Mouse (Mus musculus) testis, adult 2 months (tissue): Measurements from ENCODE around the gene Sf1. TPM values are rescaled to one million over a fixed set of nuclear protein-coding genes. Genes with fewer than 3 reads are reported as not detected.

Source experiments
- H3K27ac ChIP-seq: fragments of 200-500 bp; 2 replicates; pipeline ENCODE4 v1.5.1; 2012; ENCODE audit warnings: low read depth, low read length; ENCODE audit not compliant: control insufficient read depth, insufficient read depth
- H3K27me3 ChIP-seq: fragments of 200-500 bp; 2 replicates; pipeline ENCODE4 v1.6.1; 2012; ENCODE audit warnings: mild to moderate bottlenecking, low read length, moderate library complexity; ENCODE audit not compliant: control insufficient read depth, insufficient read depth
- H3K36me3 ChIP-seq: fragments of 200-500 bp; 2 replicates; pipeline ENCODE4 v1.6.1; 2012; ENCODE audit warnings: mild to moderate bottlenecking, low read length; ENCODE audit not compliant: control insufficient read depth, insufficient read depth
- H3K4me1 ChIP-seq: fragments of 200-500 bp; 2 replicates; pipeline ENCODE4 v1.6.1; 2012; ENCODE audit warnings: low read length; ENCODE audit not compliant: control insufficient read depth, insufficient read depth
- H3K4me3 ChIP-seq: fragments of 200-500 bp; 2 replicates; pipeline ENCODE4 v1.5.1; 2012; ENCODE audit warnings: low read depth, mild to moderate bottlenecking, low read length, moderate library complexity, mixed read lengths; ENCODE audit not compliant: control insufficient read depth
- CTCF ChIP-seq: fragments of 200-500 bp; IDR thresholded peaks from 2 replicates; pipeline ENCODE4 v1.5.1; 2012; ENCODE audit warnings: low read depth, mild to moderate bottlenecking, inconsistent platforms, low read length, moderate library complexity; ENCODE audit not compliant: control insufficient read depth, insufficient read depth, insufficient replicate concordance
- POLR2A ChIP-seq: fragments of 200-500 bp; IDR thresholded peaks from 2 replicates; pipeline ENCODE4 v1.6.1; 2012; ENCODE audit warnings: low read depth, mild to moderate bottlenecking, inconsistent platforms, low read length, moderate library complexity; ENCODE audit not compliant: control insufficient read depth
- polyA plus RNA-seq: library from polyadenylated mRNA; depleted of rRNA; stranded (reverse); fragments of >200 nt; gene quantifications from 2 replicates; pipeline ENCODE4 v1.2.3, GENCODE M21; 2012

Gene Sf1
- polyA plus RNA-seq, 1 experiment: 167 TPM

DNA sequence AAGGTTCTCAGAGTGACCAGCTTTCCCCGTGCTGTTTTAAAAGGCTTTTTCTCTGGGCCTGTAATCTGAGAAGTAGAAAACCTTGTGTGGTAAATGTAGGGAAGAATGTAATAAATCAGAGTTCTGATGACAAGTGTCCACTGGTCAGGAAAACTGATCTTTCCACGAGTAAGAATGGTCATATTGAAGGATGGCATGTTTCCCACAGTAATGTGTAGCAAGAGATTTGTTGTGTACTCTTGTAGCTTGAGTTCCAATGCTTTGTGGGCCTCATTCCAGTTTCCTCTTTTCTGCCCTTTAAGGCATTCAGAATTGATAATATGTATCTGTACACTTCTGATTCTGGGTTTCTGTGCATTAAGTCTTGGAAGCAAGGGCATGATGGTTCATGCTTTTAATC is 1.4 kb downstream of the Sf1 start:
- H3K27ac ChIP-seq: peak overlapping the region; percentile 97
- peaks cover 5% of the 10 kb centered on the region for H3K36me3 ChIP-seq
- H3K4me3 ChIP-seq: peak overlapping the region; percentile 90
- TF ChIP-seq CTCF (no peak), POLR2A (no peak)
- H3K4me1 ChIP-seq: no peaks in the 10 kb centered on the region
- H3K27me3 ChIP-seq: no peaks in the 10 kb centered on the region

DNA sequence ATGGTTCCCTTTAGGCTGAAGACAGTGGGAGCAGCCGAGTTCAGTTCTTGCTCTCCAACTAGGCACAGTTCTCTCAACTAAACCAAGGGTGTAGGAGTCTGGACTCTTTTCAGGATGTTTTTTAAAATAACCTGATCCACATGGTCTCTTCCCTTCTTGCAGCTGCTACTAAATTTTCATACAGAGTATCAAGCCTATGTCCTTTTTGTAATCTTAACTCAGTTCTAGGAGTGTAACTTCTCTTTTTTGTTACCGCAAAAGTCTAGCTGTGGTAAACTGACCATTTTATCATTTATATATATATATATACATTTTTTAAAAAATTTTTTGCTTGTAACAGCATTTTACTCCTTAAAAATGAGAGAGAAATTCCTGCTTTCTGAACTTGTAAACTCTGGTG is 6.7 kb downstream of the Sf1 start:
- Histone ChIP-seq H3K27me3 (no peaks in the 10 kb centered on the region), H3K27ac (no peak overlapping the region), H3K36me3 (peaks cover 12% of the 10 kb centered on the region), H3K4me3 (no peak overlapping the region), H3K4me1 (no peaks in the 10 kb centered on the region; the same call in 1 of the 2 replicates)
- TF ChIP-seq CTCF (no peak), POLR2A (no peak)

- no peak for TF ChIP-seq POLR2A
- TF ChIP-seq CTCF: no peak
Observed at GRCm38 (mm10) chr19:6372433-6372832, 8.9 kb downstream of the Sf1 start.

GRCm38 (mm10) chr19:6373539-6374400 is 10.3 kb downstream of the Sf1 start:
- Histone ChIP-seq H3K36me3 (peaks cover 13% of the 10 kb centered on the region), H3K4me3 (no peak overlapping the region), H3K4me1 (peaks cover 2% of the 10 kb centered on the region; the same call in 1 of the 2 replicates), H3K27ac (no peak overlapping the region), H3K27me3 (no peaks in the 10 kb centered on the region)
- TF ChIP-seq CTCF (peak; percentile 63; the same call in 1 of the 2 replicates), POLR2A (no peak)

More at GRCm38 (mm10) chr19:6372433-6372832, 8.9 kb downstream of the Sf1 start:
- no peak overlapping the region for H3K4me3 ChIP-seq
- peaks cover 2% of the 10 kb centered on the region; the same call in 1 of the 2 replicates for H3K4me1 ChIP-seq
- H3K27me3 ChIP-seq: no peaks in the 10 kb centered on the region
- H3K27ac ChIP-seq: no peak overlapping the region
- peaks cover 13% of the 10 kb centered on the region for H3K36me3 ChIP-seq

- H3K36me3 ChIP-seq: peaks cover 13% of the 10 kb centered on the region
- no peak overlapping the region for H3K27ac ChIP-seq
- no peak overlapping the region for H3K4me3 ChIP-seq
- H3K27me3 ChIP-seq: no peaks in the 10 kb centered on the region
- H3K4me1 ChIP-seq: peaks cover 2% of the 10 kb centered on the region; the same call in 1 of the 2 replicates
- TF ChIP-seq POLR2A (no peak), CTCF (no peak)
Observed at GRCm38 (mm10) chr19:6374571-6374970, 11.1 kb downstream of the Sf1 start.

DNA sequence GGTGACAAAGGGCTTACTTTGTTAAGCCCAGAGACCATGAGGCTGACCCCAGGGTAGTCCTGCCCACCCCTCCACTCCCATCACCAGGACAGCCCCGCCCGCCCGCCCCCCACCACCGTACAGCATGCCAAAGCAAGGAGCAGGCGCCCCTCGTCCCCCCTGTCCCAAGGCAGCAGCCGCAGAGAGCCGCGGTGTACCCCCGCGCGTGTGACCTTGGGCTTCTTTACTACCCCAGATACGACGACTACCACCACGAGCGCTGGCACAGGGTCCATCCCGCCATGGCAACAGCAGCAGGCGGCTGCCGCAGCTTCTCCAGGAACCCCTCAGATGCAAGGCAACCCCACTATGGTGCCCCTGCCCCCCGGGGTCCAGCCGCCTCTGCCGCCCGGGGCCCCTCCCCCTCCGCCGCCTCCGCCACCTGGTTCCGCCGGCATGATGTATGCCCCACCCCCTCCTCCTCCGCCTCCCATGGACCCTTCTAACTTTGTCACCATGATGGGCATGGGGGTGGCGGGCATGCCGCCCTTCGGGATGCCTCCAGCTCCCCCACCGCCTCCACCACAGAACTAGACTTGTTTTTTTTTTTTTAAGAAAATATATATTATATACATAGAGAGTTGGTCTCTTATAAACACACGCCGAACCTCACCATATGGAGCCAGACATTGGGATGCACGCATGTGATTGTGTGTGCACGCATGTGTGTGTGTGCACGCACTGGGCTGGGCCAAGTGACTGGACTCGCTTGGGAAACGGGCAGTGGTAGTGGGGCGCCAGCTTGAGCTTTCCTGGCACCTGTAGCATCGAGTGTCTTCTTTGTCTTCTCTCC is 12.1 kb downstream of the Sf1 start:
- Histone ChIP-seq H3K36me3 (peaks cover 13% of the 10 kb centered on the region), H3K4me1 (peaks cover 2% of the 10 kb centered on the region; the same call in 1 of the 2 replicates), H3K4me3 (no peak overlapping the region), H3K27ac (no peak overlapping the region), H3K27me3 (no peaks in the 10 kb centered on the region)
- TF ChIP-seq POLR2A: no peak
- TF ChIP-seq CTCF: no peak

DNA sequence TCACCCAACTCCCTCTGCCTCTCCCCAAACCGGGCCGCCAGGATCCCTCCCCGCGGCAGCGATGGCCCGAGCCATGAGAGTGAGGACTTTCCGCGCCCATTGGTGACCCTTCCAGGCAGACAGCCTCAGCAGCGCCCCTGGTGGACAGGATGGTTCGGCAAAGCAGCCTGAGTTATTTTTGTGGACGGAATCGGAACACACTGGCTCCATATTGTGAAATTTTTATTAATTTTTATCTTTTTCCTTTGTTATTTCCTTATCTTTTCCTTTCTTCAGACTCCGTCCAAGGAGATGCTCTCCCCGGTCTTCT is 12.7 kb downstream of the Sf1 start:
- Histone ChIP-seq H3K4me3 (no peak overlapping the region), H3K36me3 (peaks cover 13% of the 10 kb centered on the region), H3K27me3 (no peaks in the 10 kb centered on the region), H3K4me1 (peaks cover 2% of the 10 kb centered on the region; the same call in 1 of the 2 replicates), H3K27ac (no peak overlapping the region)
- TF ChIP-seq POLR2A: no peak
- peak; percentile 46; the same call in 1 of the 2 replicates for TF ChIP-seq CTCF
